Mouse (Mus musculus) kidney, postnatal 25 days (tissue): ENCODE measurements around the gene Mrm1.
A peak's percentile ranks its signal among the peaks of the same experiment; 100 is the strongest.
"Not testable (repeated sequence)": the region's sequence is repeated elsewhere in the genome, so short reads cannot be mapped to it uniquely, and the experiment has no call there.

Source experiments
- DNase-seq, 2 experiments: peaks; one replicate each; pipeline ENCODE4 v3.0.0; 2021; ENCODE audit warnings: mixed read lengths in 2 of 2

Gene Mrm1

DNA sequence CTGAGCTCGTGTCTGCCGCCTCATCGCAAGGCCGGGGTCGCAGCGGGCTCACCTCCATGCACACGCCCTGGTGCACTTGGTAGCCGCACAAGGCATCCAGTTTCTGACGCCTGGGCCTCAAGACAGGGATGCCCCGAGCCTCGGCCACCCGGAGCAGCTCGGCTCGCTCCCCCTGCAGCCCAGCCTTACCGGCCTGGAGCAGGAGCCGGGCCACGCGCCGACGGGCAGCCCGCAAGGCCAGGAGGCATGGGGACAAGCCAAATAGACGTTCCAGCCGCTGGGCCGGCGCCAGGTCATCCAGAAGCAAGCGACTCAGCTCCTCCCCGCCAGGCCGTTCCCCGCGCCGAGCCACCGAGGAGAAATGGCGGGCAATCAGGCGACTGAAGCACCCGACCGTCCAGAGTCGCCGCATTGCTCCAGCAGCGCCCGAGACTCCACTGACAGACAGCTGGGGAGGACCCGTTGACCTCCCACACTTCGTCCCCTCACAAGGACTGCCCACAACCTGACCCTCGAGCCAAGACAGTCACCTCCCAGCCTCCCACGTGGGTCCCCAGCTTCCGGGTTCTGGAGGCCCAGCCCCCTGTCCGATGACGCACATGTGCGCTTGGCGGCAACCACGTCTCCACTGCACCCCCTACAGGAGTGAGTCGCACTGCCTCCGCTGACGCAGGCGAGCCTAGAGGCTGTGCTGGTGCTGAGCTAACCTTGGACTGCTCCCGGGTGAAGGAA lies at the start of gene Mrm1:
Gene Mrm1 (minus strand): TSS at position 555 of the 732 bp plus-strand sequence.
- peak; percentile 97 to 98 for DNase-seq

DNA sequence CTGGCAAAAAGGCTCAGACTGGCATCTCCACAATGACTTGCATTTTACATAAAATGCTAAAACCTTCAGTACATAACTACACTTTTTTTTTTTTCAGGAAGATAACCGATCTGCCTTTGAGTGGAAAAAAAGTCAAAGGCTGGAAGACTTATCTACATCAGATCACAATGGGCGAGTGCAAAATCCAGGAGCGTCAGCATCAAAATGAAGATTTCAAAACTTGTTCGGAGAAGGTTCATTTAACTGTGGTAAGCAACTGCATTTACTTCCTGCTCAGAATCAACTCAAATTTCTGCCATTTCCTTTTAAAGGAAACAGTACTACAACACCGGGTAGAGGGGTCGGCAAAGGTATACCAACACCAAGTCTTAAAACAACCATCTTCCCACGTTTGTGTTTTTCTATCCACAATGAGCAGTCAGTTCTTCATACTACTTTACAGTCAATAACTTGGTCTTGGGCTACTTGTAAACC lies 49.5 kb upstream of the Mrm1 start:
- no peak for DNase-seq

DNA sequence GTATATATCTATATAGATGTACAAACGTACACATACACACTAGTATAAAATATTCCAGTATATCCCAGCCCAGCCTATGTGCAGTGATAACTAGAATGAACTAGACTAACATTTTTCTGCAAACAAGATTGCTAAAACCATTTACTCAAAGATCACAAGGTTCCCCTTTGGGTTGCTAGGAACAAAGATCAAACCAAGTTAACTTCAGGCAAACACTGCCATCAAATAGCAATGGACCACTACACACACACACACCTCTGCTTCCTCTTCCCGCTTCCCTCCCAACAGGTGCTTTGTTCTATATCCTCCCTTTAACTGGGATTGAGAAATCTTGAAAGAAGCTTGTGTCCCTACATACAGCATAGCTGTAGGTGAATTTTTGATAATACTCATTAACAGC lies 48.3 kb upstream of the Mrm1 start:
- no peak for DNase-seq

DNA sequence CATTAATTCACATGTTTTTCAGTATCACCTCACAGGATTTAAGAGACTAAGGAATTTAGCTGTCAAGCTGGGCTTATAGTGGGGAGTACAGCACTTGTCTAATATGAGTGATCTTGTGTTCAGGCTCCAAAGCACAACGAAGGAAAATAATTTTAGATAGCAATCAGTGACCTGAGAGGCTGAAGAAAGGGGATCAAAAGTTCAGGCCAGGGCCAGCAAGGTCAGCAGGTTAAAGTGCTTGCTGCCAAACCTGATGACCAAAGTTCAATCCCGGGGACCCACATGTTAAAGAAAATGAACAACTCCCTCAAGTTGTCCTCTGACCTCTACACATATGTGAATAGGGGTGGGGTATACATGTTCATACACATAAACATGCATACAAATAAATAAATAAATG lies 46.0 kb upstream of the Mrm1 start:
- peak; percentile 45 to 54 for DNase-seq

DNA sequence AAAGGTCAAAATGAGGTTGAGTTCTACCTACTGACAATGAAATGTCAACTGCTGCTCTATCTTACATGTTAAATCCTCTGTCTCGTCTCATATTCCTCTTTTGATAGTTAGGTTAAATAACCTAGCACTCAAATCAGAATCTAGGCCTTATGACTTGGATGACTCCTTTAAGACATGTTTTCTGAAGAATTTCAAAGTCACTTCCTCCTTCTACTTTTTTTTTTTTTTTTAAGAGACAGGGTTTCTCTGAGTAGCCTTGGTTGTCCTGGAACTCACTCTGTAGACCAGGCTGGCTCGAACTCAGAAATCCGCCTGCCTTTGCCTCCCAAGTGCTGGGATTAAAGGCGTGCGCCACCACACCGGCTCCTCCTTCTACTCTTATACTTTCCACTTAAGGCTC lies 36.0 kb upstream of the Mrm1 start:
- no peak for DNase-seq

DNA sequence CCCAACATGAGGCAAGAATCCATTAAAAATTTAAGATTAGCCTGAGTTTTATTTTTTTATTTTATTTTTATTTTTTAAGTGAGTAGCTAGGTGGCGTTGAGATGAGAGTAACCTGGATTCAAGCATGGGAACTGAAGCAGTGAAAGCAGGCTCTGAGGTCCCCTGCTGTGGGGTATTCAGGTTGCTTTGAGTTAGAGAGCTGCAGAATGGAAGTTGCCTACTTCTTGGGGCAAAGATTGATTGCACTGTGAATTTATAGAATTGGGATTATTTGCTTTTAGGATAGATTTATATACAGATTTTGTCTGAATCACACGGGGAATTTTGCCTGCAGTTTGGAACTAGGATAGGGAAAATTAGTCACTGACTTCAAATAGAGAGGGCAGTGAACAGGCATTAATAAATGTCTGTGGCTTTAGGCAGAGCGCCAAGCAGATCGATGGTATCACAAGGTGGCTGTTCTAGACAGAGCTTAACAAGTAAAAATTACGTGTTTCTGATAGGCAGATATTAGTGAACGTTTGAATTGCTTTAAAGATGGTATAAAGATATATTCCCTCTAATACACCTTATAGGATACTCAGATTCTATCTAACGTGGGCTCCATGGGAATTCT lies 28.3 kb upstream of the Mrm1 start:
- DNase-seq = no peak

DNA sequence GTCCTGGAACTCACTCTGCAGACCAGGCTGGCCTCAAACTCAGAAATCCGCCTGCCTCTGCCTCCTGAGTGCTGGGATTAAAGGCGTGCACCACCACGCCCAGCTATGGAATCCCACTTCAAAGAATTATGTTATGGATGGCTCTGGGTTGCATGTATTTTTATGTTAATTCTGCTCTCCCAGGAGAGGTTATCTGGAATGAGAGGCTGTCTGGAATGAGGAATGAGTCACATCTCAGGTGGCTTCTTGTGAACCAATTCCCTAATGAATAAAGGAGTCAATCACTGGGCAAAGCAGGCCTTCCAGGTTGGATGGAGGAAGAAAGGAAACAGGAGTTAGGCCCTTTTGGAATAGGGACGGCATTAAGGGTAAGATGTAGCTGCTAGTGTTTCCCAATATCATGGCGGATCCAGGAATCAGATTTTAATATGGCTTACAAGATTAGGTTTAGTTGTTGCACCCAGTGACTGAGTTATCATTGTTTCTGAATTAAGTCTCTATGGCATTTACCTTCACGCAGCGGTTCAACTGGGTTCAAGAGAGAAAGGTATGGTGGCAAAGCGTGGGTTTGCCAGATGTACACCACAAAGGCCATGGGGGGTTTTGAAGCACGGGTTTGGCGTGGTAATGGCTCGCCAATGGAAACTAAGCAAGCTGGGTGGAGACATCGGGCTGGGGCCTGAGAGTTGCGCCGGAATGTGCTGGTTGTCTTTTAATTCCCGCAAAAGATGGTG lies 27.6 kb upstream of the Mrm1 start:
- no peak for DNase-seq

DNA sequence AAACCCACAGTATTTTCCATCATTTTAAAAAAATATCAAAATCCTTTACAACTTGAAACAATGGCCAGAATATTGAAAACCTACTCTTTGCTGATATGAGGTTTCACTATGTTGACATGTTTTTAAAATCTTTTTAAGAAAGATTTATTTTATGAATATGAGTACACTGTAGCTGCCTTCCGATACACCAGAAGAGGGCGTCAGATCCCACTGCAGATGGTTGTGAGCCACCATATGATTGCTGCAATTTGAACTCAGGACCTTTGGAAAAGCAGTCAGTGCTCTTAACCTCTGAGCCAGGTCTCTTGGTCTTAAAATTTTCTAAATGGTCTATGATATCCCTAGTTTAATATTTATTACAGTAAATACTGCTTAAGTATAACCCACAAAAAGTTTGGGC lies 20.0 kb upstream of the Mrm1 start:
- DNase-seq = no peak

DNA sequence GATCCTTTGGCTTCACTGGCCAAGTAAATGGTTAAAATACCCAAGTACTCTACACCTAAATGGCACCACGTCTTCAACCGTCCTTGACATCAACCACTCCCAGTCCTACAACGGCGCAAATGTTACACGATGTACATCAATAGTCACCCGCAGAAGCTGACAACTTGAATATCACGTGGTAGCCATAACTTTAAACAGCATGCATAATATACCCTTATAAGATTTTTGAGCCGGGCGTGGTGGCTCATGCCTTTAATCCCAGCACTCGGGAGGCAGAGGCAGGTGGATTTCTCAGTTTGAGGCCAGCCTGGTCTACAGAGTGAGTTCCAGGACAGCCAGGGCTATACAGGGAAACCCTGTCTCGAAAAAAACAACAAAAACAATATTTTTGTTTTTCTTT lies 10.2 kb upstream of the Mrm1 start:
- DNase-seq = not testable (repeated sequence)

DNA sequence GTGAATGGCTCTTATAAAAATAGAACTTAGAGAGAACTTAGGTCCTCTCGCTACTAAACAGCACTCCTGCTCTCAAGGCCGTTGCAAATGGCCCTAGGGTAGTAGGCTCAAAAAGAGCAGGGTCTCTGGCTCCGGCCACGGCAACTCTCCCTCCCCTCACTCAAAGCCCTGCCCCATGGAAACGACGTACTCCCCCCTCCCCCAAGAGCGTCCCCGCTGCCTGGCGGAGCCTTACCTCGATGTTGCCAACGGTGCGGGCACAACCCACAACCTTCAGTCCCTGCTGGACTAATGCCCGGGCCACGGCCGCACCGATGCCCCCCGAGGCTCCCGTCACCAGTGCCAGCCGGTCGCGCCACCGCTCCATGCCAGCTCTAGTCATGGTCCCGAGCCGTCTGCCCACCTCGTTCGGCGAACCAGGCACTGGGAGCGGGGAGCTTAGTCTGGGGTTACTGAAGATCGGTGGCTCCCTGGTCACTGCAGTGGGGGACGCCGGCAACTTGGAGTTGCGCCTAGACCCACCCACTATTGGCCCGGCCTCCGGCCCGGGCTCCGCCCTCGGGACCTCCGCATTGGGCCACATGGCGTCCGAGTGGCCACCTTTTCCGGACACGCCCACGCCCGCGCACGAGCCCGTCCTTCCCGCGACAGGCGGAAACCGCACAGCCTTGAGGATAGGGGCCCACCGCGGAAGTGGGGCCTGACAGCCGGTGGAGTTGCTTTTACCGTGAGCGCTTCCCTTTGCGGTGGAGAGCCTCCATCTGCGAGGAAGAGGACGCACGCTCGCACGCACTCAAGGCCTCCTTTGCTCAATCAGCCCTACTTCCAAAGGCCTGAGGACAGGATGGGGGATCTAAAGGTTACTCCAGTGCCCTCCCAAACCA lies 9.4 kb upstream of the Mrm1 start, which contains the start of gene Dhrs11:
Gene Dhrs11 (minus strand): TSS at position 479 of the 884 bp plus-strand sequence.
- DNase-seq = peak; percentile 95 to 98

DNA sequence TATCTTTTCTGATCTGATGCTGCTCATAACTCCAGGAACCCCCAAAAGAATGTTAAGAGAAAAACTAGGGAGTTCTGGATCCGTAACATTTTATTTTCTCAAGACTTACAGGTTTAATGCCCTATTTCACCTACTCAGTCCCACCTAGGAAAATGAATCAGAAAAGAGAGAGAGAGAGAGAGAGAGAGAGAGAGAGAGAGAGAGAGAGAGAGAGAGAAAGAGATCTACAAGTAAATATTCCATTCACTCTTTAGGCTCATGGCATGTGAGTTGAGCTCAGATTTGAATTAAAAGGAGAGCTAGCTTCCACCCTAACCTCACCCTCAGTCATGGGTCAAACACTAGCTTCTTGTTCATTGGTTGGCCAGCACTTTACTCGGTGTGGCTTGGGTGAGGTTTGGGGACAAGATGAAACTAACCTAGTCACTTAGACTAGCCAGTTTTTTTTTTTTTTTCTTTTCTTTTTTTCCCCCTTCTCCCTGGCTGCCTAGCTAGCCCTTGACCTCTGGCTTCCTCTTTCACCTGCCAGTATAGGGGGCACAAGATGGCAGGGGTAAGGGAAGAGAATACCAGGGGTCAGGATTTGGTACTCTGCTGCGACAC lies 8.7 kb upstream of the Mrm1 start:
- DNase-seq = peak in 1 of 2 experiments; percentile 46

DNA sequence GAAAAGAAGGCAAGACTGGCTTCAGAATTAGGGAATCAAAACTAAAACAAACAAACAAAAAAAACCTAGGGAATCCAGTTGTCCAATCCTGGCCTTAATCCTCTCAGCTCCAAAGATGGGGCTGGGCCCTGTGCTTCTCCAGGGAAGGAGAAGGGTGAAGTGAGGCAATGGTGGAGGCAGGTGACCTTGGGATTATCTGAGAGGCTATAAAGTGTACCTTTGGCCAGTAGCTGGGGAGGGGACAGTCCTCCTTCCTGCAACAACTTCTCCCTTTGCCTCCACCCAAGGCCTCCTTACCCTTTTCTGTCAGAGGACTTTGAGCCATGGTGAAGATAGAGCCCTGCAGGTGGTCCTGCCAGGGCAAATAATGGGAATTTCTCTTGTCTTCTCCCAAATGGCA lies 8.2 kb upstream of the Mrm1 start:
- DNase-seq = peak in 1 of 2 experiments; percentile 52

DNA sequence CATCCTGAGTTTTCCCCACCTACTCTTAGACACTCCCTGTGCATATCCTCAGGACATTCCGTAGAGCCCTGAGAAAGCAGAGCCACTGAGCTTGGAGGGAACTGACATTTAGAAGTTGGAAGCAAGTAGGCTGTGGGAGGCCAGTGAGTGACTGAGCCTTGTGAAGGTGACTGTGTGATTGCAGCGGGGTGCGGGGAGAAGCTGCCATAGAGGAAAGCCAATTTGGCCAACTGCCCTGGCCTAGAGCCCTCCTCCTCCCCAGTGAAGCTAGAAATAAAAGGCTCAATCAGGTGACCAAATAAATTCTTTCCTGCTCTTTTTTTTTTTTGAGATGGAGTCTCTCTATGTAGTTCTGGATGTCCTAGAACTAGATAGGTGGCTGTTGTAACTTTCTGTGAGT lies 6.9 kb upstream of the Mrm1 start:
- DNase-seq = peak; percentile 83 to 91

DNA sequence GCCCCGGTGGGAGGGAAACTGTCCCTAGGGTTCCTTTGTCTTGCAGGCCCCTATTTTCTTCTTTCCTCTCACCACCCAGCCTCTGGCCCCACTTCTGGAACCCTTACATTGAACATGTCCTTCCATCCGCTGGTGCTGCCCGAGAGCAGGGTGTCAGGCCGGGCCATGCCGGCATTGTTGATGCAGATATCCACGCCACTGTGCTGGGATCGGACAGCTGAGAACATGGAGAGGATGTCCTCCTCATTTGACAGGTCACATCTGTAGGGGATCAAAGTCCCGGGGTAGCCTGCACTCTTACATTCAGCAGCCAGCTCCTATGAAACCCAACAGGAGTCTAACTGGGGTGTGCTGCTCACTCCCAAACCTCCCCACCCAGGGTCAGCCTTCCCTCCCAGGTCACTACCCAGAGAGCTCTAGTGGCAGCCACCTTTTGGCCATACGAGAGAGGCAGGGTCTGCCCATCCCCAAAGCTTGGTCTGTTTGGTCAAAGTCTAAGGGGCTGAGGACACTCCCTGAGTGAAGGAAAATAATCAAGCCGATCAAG lies 6.0 kb upstream of the Mrm1 start:
- DNase-seq = peak in 1 of 2 experiments; percentile 47

DNA sequence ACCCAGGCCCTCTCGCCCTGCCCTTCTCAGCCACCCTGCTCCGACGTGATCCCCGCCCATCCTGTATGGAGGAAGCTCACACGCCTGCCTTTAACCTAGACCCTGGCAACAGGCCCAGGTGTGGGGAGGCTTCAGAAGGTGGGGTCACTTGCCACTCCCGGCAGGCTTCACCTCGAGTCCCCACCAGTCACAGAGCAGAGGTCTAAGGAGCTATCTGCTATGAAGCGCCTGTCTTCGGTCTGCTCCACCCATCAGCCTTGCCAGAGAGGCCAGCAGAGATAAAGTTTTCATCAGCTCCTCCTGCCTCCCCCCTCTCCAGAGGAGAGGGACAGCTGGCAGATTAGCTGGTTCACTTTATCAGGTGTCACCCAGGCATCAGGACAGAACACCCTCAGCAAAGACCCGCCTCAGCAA lies 4.2 kb upstream of the Mrm1 start:
- peak in 1 of 2 experiments; percentile 58 for DNase-seq

DNA sequence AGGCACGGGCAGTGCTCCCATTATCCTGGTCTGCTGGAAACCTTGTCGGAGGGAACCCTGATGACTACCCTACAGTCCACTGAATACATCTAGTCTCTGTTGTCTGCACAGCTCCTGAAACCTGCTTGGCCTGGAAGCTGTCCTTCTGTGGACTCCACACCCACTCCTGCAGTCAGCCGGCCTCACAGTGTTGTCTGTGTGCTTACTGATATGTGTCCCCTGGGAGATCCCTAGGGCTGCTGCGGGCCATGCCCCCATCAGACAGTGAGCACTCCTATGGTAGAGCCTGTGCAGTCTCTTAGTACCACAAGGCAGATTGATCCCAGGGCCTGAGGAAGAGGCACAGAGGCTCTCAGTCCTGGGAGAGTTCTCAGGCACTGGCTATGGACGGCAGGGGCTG lies 3.2 kb upstream of the Mrm1 start:
- DNase-seq = peak in 1 of 2 experiments; percentile 34

DNA sequence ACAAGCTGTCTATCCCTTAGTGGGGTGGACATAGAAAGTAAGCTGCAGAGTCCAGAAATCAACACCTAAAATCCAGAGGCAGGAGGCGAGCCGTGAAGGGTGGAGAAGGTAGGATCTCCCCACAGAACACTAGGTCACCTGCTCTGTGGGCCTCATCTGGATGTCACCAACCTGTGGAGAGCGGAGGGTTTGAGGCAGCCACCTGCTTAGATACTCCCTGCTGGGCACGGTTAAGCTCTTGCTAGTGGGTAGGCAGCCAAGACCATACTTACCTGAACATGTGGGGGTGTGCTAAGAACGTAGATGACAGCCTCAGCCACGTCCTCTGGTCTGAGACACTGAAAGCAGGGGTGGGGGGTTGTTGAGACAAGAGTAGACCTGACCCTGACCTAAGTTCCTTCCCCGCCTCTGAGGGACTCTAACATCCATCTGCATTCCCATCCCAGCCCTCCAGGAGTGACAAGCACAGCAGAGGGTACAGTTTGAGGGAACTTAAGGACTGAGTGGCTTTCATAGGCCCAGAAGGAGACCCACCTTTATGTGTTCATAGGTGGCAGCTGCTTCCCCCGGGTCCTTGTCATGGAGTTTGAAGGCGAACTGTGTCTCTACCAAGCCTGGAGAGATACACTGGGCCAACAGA lies 1.9 kb upstream of the Mrm1 start:
- DNase-seq = no peak

DNA sequence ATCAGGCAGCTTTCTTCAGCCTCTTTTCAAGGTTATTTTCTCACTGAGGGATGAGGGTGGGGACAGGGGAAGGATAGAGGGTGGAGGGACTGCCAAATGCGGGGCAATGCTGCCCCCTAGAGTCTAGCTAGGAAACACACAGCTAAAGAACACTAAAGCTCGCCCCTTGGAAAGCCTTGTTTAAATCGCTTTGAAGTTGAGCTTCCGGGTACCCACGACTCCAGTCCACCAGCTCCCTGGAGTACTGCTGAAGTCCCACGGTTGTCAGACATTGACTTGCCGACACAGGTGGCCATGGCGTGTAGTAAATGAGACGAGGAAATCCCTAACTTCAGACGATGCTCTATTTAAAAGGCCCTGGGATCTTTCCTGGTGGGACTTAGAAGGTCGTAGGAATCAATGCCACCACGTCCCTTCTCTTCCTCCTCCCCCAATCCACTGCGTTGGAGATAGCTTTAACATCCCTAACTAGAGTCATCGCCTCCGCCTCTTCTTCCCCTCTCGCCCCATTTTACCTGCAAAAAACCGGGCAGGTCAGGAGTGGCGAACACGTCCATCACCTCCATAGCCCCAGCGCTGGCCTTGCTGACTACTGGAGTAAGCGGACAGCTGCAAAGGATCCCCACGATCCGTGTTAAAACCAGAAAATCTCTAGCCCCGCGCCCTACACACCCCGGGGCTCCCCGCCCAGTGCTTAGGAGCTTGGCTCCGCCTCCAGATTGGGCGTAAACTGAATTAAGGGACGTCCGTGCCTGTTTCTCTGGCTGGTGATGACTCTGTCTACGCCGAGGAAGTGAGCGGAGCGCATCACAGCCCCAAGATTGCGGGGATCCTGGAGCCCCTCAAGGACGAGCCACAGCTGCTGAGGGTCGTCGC lies 992 bp downstream of the Mrm1 start:
- peak; percentile 86 to 89 for DNase-seq

DNA sequence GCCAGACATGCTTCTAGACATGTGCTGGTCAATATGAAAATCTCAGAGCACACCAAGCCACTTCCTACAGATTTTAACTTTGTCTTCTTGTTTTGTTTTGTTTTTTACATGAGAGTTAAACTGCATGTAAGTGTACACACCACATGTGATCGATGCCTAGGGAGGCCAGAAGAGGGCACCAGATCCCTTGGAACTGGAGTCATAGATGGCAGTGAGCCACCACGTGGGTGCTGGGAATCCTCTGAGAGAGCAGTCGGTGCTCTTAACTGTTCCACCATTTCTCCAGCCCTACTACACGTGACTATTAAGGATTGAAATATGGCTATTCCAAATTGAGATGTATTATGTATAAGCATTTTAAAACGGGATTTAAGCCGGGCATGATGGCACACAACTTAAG lies 2.0 kb downstream of the Mrm1 start:
- no peak for DNase-seq
